Mouse (Mus musculus) CH12.LX (cell line): ENCODE data around the gene Syt8. TPM values are rescaled to one million over a fixed set of nuclear protein-coding genes. Genes with fewer than 3 reads are reported as not detected.

Source experiments
- DNase-seq: peaks from one replicate; pipeline ENCODE4 v3.0.0-alpha.2; 2013; ENCODE audit errors: extremely low read depth
- H3K27ac ChIP-seq: 2 replicates; pipeline ENCODE4 v1.5.1; 2012; ENCODE audit warnings: low read depth, mild to moderate bottlenecking, control low read depth, moderate library complexity; ENCODE audit not compliant: insufficient read depth
- H3K27me3 ChIP-seq: replicated peaks from 2 replicates; pipeline ENCODE3; 2012; ENCODE audit warnings: inconsistent platforms
- H3K36me3 ChIP-seq, 2 experiments: replicated peaks in 1 of 2; 2 replicates each; pipeline versions ENCODE3 to v1.6.1; 2012; ENCODE audit warnings: inconsistent platforms in 1 of 2, low read length in 1 of 2, mild to moderate bottlenecking in 1 of 2, mixed read lengths in 1 of 2, moderate library complexity in 1 of 2; ENCODE audit not compliant: control insufficient read depth in 1 of 2, insufficient read depth in 1 of 2
- H3K4me1 ChIP-seq, 2 experiments: 2 replicates each; pipeline ENCODE4 v1.6.1; 2012; ENCODE audit warnings: inconsistent platforms in 1 of 2, moderate library complexity in 1 of 2; ENCODE audit not compliant: insufficient read depth in 2 of 2, control insufficient read depth in 1 of 2
- H3K4me2 ChIP-seq: 2 replicates; pipeline ENCODE4 v1.6.1; 2012; ENCODE audit warnings: low read depth, mild to moderate bottlenecking, control low read depth; ENCODE audit not compliant: poor library complexity, insufficient read depth, severe bottlenecking
- H3K4me3 ChIP-seq, 3 experiments: fragments of 150-350 bp in 1 of 3; sonication (generic) in 1 of 3; replicated peaks in 1 of 3; 2 replicates each; pipeline versions ENCODE3 to v1.5.1; 2011 to 2012; ENCODE audit warnings: low read depth in 2 of 3, low read length in 2 of 3, mild to moderate bottlenecking in 2 of 3, moderate library complexity in 2 of 3, control low read depth in 1 of 3, improper control_type of control experiment in 1 of 3, inconsistent platforms in 1 of 3, mixed read lengths in 1 of 3; ENCODE audit not compliant: poor library complexity in 1 of 3
- H3K79me2 ChIP-seq: replicated peaks from 2 replicates; pipeline ENCODE4 v1.6.1; 2012; ENCODE audit warnings: mild to moderate bottlenecking, moderate library complexity; ENCODE audit not compliant: control insufficient read depth, poor library complexity, insufficient read depth, severe bottlenecking; ENCODE audit errors: extremely low read depth
- H3K9ac ChIP-seq: 2 replicates; pipeline ENCODE4 v1.6.1; 2012; ENCODE audit warnings: low read depth, mild to moderate bottlenecking, control low read depth, moderate library complexity; ENCODE audit not compliant: insufficient read depth
- H3K9me3 ChIP-seq: replicated peaks from 2 replicates; pipeline ENCODE3; 2012; ENCODE audit warnings: low read length, inconsistent platforms, mixed read lengths
- BHLHE40 ChIP-seq: IDR thresholded peaks from 2 replicates; pipeline ENCODE4 v1.6.1; 2011; ENCODE audit warnings: mild to moderate bottlenecking, low read depth, low read length, improper control_type of control experiment
- CTCF ChIP-seq, 2 experiments: IDR thresholded peaks in 1 of 2; conservative IDR thresholded peaks in 1 of 2; 2 replicates each; pipeline ENCODE4 v1.5.1; 2011 to 2012; ENCODE audit warnings: low read depth in 2 of 2, low read length in 2 of 2, improper control_type of control experiment in 1 of 2, inconsistent platforms in 1 of 2, mild to moderate bottlenecking in 1 of 2, moderate library complexity in 1 of 2
- E2F4 ChIP-seq: IDR thresholded peaks from 2 replicates; pipeline ENCODE4 v1.6.1; 2011; ENCODE audit warnings: low read depth, low read length, improper control_type of control experiment; ENCODE audit not compliant: insufficient replicate concordance
- ELF1 ChIP-seq: IDR thresholded peaks from 2 replicates; pipeline ENCODE4 v1.6.1; 2014; ENCODE audit warnings: low read depth, mild to moderate bottlenecking, inconsistent platforms, low read length, improper control_type of control experiment
- ETS1 ChIP-seq: conservative IDR thresholded peaks from 2 replicates; pipeline ENCODE4 v1.6.1; 2012; ENCODE audit warnings: low read depth, mild to moderate bottlenecking, inconsistent platforms, low read length, improper control_type of control experiment, moderate library complexity
- HCFC1 ChIP-seq: IDR thresholded peaks from 2 replicates; pipeline ENCODE4 v1.6.1; 2012; ENCODE audit warnings: low read depth, mild to moderate bottlenecking, inconsistent platforms, low read length, improper control_type of control experiment
- JUND ChIP-seq: conservative IDR thresholded peaks from 2 replicates; pipeline ENCODE4 v1.6.1; 2011; ENCODE audit warnings: low read depth, low read length, improper control_type of control experiment
- KAT2A ChIP-seq: IDR thresholded peaks from 2 replicates; pipeline ENCODE4 v1.6.1; 2012; ENCODE audit warnings: low read length, improper control_type of control experiment, inconsistent platforms; ENCODE audit not compliant: insufficient replicate concordance
- MAX ChIP-seq: IDR thresholded peaks from 2 replicates; pipeline ENCODE4 v1.6.1; 2011; ENCODE audit warnings: low read length, improper control_type of control experiment
- MAZ ChIP-seq: IDR thresholded peaks from 2 replicates; pipeline ENCODE4 v1.6.1; 2012; ENCODE audit warnings: low read depth, mild to moderate bottlenecking, inconsistent platforms, low read length, improper control_type of control experiment, moderate library complexity
- NRF1 ChIP-seq: IDR thresholded peaks from 2 replicates; pipeline ENCODE4 v1.6.1; 2014; ENCODE audit warnings: low read depth, mild to moderate bottlenecking, inconsistent platforms, low read length, improper control_type of control experiment, moderate library complexity
- POLR2A ChIP-seq: IDR thresholded peaks from 2 replicates; pipeline ENCODE4 v1.6.1; 2011; ENCODE audit warnings: low read depth, mild to moderate bottlenecking, improper control_type of control experiment, low read length
- POLR2AphosphoS2 ChIP-seq: IDR thresholded peaks from 2 replicates; pipeline ENCODE4 v1.6.1; 2011; ENCODE audit warnings: low read depth, low read length, improper control_type of control experiment
- SIN3A ChIP-seq: IDR thresholded peaks from 2 replicates; pipeline ENCODE4 v1.6.1; 2012; ENCODE audit warnings: low read length, improper control_type of control experiment, inconsistent platforms
- TBP ChIP-seq: conservative IDR thresholded peaks from 2 replicates; pipeline ENCODE4 v1.6.1; 2011; ENCODE audit warnings: low read depth, low read length, improper control_type of control experiment
- TCF12 ChIP-seq: IDR thresholded peaks from 2 replicates; pipeline ENCODE4 v1.6.1; 2014; ENCODE audit warnings: low read depth, mild to moderate bottlenecking, inconsistent platforms, low read length, improper control_type of control experiment
- ZKSCAN1 ChIP-seq: IDR thresholded peaks from 2 replicates; pipeline ENCODE4 v1.6.1; 2012; ENCODE audit warnings: low read depth, inconsistent platforms, low read length, improper control_type of control experiment, borderline replicate concordance
- dilution Hi-C: fragments of 300-500 bp; cut with MboI; formaldehyde crosslinking; loops from 2 replicates; pipeline ENCODE4 v1.14.3; 2020; ENCODE audit warnings: low sequenced_read_pairs; ENCODE audit not compliant: extremely low pct_unique_long_range_greater_than_20kb, extremely low pct_ligation_motif_present
- in situ Hi-C: fragments of 300-500 bp; cut with MboI; formaldehyde crosslinking; loops from 3 replicates; pipeline ENCODE4 v1.14.3; 2019; ENCODE audit warnings: low sequenced_read_pairs, low pct_ligation_motif_present, low pct_unique_long_range_greater_than_20kb, mixed read lengths
- polyA plus RNA-seq: library from polyadenylated mRNA; unstranded; fragments of >175 nt; gene quantifications from 2 replicates; pipeline ENCODE4 v1.2.1, GENCODE M21; 2012; ENCODE audit warnings: low read depth; ENCODE audit not compliant: insufficient read length
- total RNA-seq, 2 experiments: library from RNA; depleted of rRNA; stranded (reverse); fragments of 300-350 nt in 1 of 2; fragments of >200 nt in 1 of 2; gene quantifications; 2 replicates each; pipeline ENCODE4 v1.2.3; 2012 to 2014

Syt8 gene
- total and polyA plus RNA-seq, 3 experiments: not detected

DNA sequence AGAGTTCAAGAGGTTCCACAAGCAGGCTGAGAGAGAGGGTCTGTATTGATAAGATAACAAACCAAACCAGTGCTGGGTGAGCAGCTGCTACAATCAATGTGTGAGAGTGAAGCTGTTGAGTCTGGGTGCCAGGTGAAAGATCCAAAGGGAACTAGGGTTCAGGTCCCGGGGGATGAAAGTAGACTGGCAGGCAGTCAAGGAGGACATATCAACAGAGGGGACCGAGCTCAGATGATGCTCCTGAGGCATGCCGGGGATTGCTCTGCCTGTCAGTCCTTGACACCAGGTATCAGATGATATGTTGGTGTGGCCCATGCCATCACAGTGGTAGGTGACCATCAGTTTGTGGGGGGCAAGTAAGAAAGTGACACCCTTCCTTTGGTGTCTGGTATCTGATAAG, 22.2 kb downstream of the Syt8 start:
- Histone ChIP-seq H3K79me2 (peaks cover 9% of the 10 kb centered on the region), H3K27me3 (no peaks in the 10 kb centered on the region), H3K4me1 (peaks cover 30 to 52% of the 10 kb centered on the region in 2 experiments), H3K27ac (no peak overlapping the region), H3K9me3 (no peaks in the 10 kb centered on the region), H3K4me3 (no peak overlapping the region), H3K4me2 (no peak overlapping the region), H3K9ac (no peak overlapping the region)
- in situ Hi-C loops: loop anchor here (25.0 kb wide), 1 partner anchor 555 kb away; the partner anchor contains the start of gene Tspan32
- no peak for DNase-seq
- dilution Hi-C loops: no loop called here
- TF ChIP-seq KAT2A (no peak), TBP (no peak), POLR2A (no peak), HCFC1 (no peak), SIN3A (no peak), ZKSCAN1 (no peak), CTCF (conservative IDR thresholded peaks at IDR 0.05 in 1 of 2, IDR thresholded peaks at IDR 0.05 in 1 of 2; ENCODE audit: low read depth in 2 of 2, low read length in 2 of 2) (no peak), MAZ (no peak), E2F4 (no peak), POLR2AphosphoS2 (no peak), JUND (no peak), TCF12 (no peak), ETS1 (no peak)
- TF ChIP-seq, all 38 proteins: peak for 0
- H3K36me3 ChIP-seq: no peaks in the 10 kb centered on the region

DNA sequence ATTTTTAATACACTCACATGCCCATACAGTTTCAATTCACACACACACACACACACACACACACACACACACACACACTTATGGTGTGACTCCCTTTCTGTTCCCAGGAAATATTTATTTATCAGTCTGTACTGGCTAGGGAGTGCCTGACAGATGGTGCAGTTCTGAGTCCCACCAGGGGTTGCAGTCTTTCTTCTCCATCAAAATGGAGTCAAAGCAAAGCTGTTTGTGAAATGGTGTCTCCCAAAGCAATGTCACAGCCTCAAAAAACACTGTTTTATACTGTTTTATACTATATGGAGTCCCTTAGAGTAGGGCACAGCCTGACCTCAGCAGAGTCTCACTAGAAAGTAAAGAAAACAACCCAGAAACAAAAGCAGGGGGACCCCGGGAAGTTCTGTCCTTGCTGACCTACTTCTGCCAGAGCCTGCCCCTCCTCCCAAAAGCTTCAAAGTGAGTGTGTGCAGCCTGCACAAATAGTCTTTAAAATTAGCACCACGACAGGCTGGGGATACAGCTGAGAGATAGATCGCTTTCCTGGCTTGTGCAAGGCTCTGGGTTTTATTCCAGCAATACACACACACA, 22.7 kb downstream of the Syt8 start:
- no peak overlapping the region for H3K27ac ChIP-seq
- TF ChIP-seq NRF1 (peak; percentile 34; the same call in 1 of the 2 replicates), BHLHE40 (no peak), ELF1 (0 out of 2 replicates have a peak, but pooled peaks have one; percentile 3), MAX (no peak)
- H3K4me2 ChIP-seq: no peak overlapping the region
- no peaks in the 10 kb centered on the region for H3K27me3 ChIP-seq
- dilution Hi-C loops (no loop called here), in situ Hi-C loops (loop anchor here (25.0 kb wide), 1 partner anchor 555 kb away; the partner anchor contains the start of gene Tspan32)
- H3K79me2 ChIP-seq: peaks cover 14% of the 10 kb centered on the region
- H3K4me1 ChIP-seq: peaks cover 30 to 51% of the 10 kb centered on the region in 2 experiments
- peak; percentile 21 for DNase-seq
- H3K36me3 ChIP-seq: no peaks in the 10 kb centered on the region
- H3K9ac ChIP-seq: no peak overlapping the region
- H3K9me3 ChIP-seq: no peaks in the 10 kb centered on the region
- H3K4me3 ChIP-seq: no peak overlapping the region
